Mouse (Mus musculus) CD4-positive, CD25-positive, alpha-beta regulatory T cell, adult 9 weeks (primary cell): Measurements from ENCODE around the gene Ccnh. TPM values are rescaled to one million over a fixed set of nuclear protein-coding genes. Genes with fewer than 3 reads are reported as not detected.

Experiments used
- polyA plus RNA-seq: library from polyadenylated mRNA; unstranded; fragments of 100-300 nt; shearing (Covaris generic); gene quantifications from one replicate; pipeline ENCODE4 v1.2.1, GENCODE M21; 2017

Gene Ccnh
- 103 TPM for polyA plus RNA-seq

GRCm38 (mm10) chr13:85188903-85189643 lies at the start of gene Ccnh:
Gene Ccnh (plus strand): TSS chr13:85189408.

Other genes with a start within 250 kb of the Ccnh start
- 38.3 TPM for gene Rasa1, start 99.7 kb downstream of the Ccnh start, polyA plus RNA-seq